ENCODE assay signal across 10 mouse cellular contexts in genomic region chr1:131335604-131336003, GRCm38 (mm10). TPM values are rescaled to one million over a fixed set of nuclear protein-coding genes. Genes with fewer than 3 reads are reported as not detected.
DNase-seq lines count a peak whose midpoint lies in the region; ATAC-seq and TF ChIP-seq lines count a peak whose summit lies in the region.
"Had no signal": no experiment of that assay in that cellular context is flagged by ENCODE, and none has a peak within 500 bp of the region (broad histone marks: within the 10 kb centered on the region; RNA-seq: fewer than 3 reads in every experiment).

No protein-coding gene starts in this region.

- H3K27me3 ChIP-seq in hindbrain, embryonic 12.5 days, result no peaks in the 10 kb centered on the region
- H3K27me3 ChIP-seq in hindbrain, embryonic 11.5 days (ENCODE audit: control insufficient read depth, insufficient read depth, low read length), result no peaks in the 10 kb centered on the region
- no peaks in the 10 kb centered on the region for H3K27me3 ChIP-seq in hindbrain, postnatal 0 days (ENCODE audit: insufficient read depth, low read length)
- H3K27me3 ChIP-seq: neural tube, embryonic 12.5 days had no signal

- H3K27ac ChIP-seq in hindbrain, embryonic 12.5 days, result 0 out of 2 replicates have a peak overlapping the region, but pooled peaks have one; percentile 17
- H3K27ac ChIP-seq in hindbrain, embryonic 11.5 days (ENCODE audit: low read depth, low read length), result no peak overlapping the region
- no peak overlapping the region for H3K27ac ChIP-seq in hindbrain, postnatal 0 days
- H3K27ac ChIP-seq: liver, embryonic 14.5 days; neural tube, embryonic 12.5 days had no signal

- H3K36me3 ChIP-seq in hindbrain, embryonic 12.5 days, result peaks cover 26% of the 10 kb centered on the region; the same call in 1 of the 2 replicates
- H3K36me3 ChIP-seq in hindbrain, embryonic 11.5 days (ENCODE audit: control insufficient read depth, insufficient read depth, low read length), result 0 out of 2 replicates have a peak, but pooled peaks cover 2% of the 10 kb centered on the region
- H3K36me3 ChIP-seq in hindbrain, postnatal 0 days (ENCODE audit: insufficient read depth, low read length), result peaks cover 18% of the 10 kb centered on the region

- 60% methylated on average over 3 of the region's 3 CpGs for WGBS in hindbrain, embryonic 12.5 days
- WGBS in hindbrain, embryonic 11.5 days, result 68% methylated on average over 3 of the region's 3 CpGs
- 39% methylated on average over 3 of the region's 3 CpGs for WGBS in hindbrain, postnatal 0 days

- no peaks in the 10 kb centered on the region for H3K9me3 ChIP-seq in hindbrain, embryonic 12.5 days (replicated peaks)
- H3K9me3 ChIP-seq in hindbrain, embryonic 11.5 days (ENCODE audit: control insufficient read depth, low read length), result no peaks in the 10 kb centered on the region
- no peaks in the 10 kb centered on the region for H3K9me3 ChIP-seq in hindbrain, postnatal 0 days (ENCODE audit: low read length)
- H3K9me3 ChIP-seq: neural tube, embryonic 12.5 days had no signal

- no peak overlapping the region for H3K4me3 ChIP-seq in hindbrain, embryonic 12.5 days
- H3K4me3 ChIP-seq in hindbrain, embryonic 11.5 days (ENCODE audit: low read depth, low read length), result no peak overlapping the region
- no peak overlapping the region for H3K4me3 ChIP-seq in hindbrain, postnatal 0 days (ENCODE audit: low read length)
- H3K4me3 ChIP-seq: neural tube, embryonic 12.5 days had no signal

- peaks cover 5% of the 10 kb centered on the region; the same call in 1 of the 2 replicates for H3K4me1 ChIP-seq in hindbrain, embryonic 12.5 days
- H3K4me1 ChIP-seq in hindbrain, embryonic 11.5 days (replicated peaks; ENCODE audit: control insufficient read depth, insufficient read depth, low read length), result no peaks in the 10 kb centered on the region
- H3K4me1 ChIP-seq in hindbrain, postnatal 0 days (ENCODE audit: insufficient read depth, low read length), result no peaks in the 10 kb centered on the region; the same call in 1 of the 2 replicates

- no peak for TF ChIP-seq CTCF in hindbrain, postnatal 0 days (IDR thresholded peaks at IDR 0.05; ENCODE audit: low read depth)

- H3K4me2 ChIP-seq in hindbrain, embryonic 12.5 days (replicated peaks), result no peak overlapping the region
- H3K4me2 ChIP-seq in hindbrain, embryonic 11.5 days (replicated peaks; ENCODE audit: low read depth, low read length), result no peak overlapping the region
- no peak overlapping the region for H3K4me2 ChIP-seq in hindbrain, postnatal 0 days (ENCODE audit: low read depth, low read length)
- H3K4me2 ChIP-seq: neural tube, embryonic 12.5 days had no signal

- H3K9ac ChIP-seq in hindbrain, embryonic 12.5 days, result no peak overlapping the region
- no peak overlapping the region for H3K9ac ChIP-seq in hindbrain, embryonic 11.5 days (ENCODE audit: low read depth, low read length)
- no peak overlapping the region for H3K9ac ChIP-seq in hindbrain, postnatal 0 days (replicated peaks; ENCODE audit: low read length)
- H3K9ac ChIP-seq: liver, embryonic 14.5 days; neural tube, embryonic 12.5 days had no signal

- no peak for DNase-seq in hindbrain, embryonic 11.5 days (ENCODE audit: low spot score)
- peak; percentile 21 for DNase-seq in NIH3T3 (ENCODE audit: low read depth)
- DNase-seq in adrenal gland, postnatal 25 days, result peak; percentile 61
- DNase-seq in hindbrain, postnatal 0 days (ENCODE audit: low spot score), result peak; percentile 50
- DNase-seq in thymus, postnatal 25 days, result no peak
- no peak for DNase-seq in left cerebral cortex, adult 11 months (ENCODE audit: low spot score)

- ATAC-seq in hindbrain, embryonic 12.5 days (ENCODE audit: low FRiP score), result no peak
- ATAC-seq in hindbrain, embryonic 11.5 days (ENCODE audit: low FRiP score), result no peak
- no peak for ATAC-seq in hindbrain, postnatal 0 days
- no peak for ATAC-seq in granulocyte monocyte progenitor cell, adult 5-6 weeks (replicated peaks; ENCODE audit: poor library complexity, severe bottlenecking)

RNA-seq across cellular contexts. Expression of gene Ikbke, which starts 56.2 kb away (rescaled TPM):
- polyA plus RNA-seq in hindbrain, embryonic 12.5 days (2016; fragmentation: Nextera tagmentation; extraction: Ambion mirVana), result 1.8 and 2.6 TPM in 2 replicates
- polyA plus RNA-seq in hindbrain, embryonic 11.5 days (2014; fragmentation: Nextera tagmentation; extraction: Ambion mirVana), result 0.49 and 0.66 TPM in 2 replicates
- 13.2 and 18.5 TPM in 2 replicates for total RNA-seq in adrenal gland, postnatal 25 days (2021)
- total RNA-seq in hindbrain, postnatal 0 days (2014; rRNA removed), result 0.75 and 1.5 TPM in 2 replicates
- 1.2 TPM in 2 replicates for polyA plus RNA-seq in hindbrain, postnatal 0 days (2015; fragmentation: Nextera tagmentation; extraction: Ambion mirVana)
- total RNA-seq in granulocyte monocyte progenitor cell, adult 5-6 weeks (2014; fragmentation: Nextera tagmentation), result 57.6 and 57.9 TPM in 2 replicates
- total RNA-seq in granulocyte monocyte progenitor cell, adult 5-6 weeks (2017), result 26.2 and 31.7 TPM in 2 replicates

Comparison
In these comparisons a context has a peak if more than half of its experiments do, and no peak if none do; other contexts are left out.
1. DNase-seq: peak in NIH3T3 (single experiment), adrenal gland, postnatal 25 days (single experiment) and hindbrain, postnatal 0 days (single experiment); none in hindbrain, embryonic 11.5 days (single experiment), thymus, postnatal 25 days (single experiment) and left cerebral cortex, adult 11 months (single experiment).